Mouse (Mus musculus) liver, adult 2 months (tissue): Measurements from ENCODE around the gene Pabpn1l.

Source experiments
- CTCF ChIP-seq: fragments of 200-500 bp; IDR thresholded peaks from 2 replicates; pipeline ENCODE4 v1.5.1; 2011; ENCODE audit warnings: low read depth, low read length, control low read depth
- POLR2A ChIP-seq: fragments of 200-500 bp; IDR thresholded peaks from 2 replicates; pipeline ENCODE4 v1.6.1; 2011; ENCODE audit warnings: low read length, control low read depth; ENCODE audit not compliant: insufficient read depth; ENCODE audit errors: extremely low read depth

DNA sequence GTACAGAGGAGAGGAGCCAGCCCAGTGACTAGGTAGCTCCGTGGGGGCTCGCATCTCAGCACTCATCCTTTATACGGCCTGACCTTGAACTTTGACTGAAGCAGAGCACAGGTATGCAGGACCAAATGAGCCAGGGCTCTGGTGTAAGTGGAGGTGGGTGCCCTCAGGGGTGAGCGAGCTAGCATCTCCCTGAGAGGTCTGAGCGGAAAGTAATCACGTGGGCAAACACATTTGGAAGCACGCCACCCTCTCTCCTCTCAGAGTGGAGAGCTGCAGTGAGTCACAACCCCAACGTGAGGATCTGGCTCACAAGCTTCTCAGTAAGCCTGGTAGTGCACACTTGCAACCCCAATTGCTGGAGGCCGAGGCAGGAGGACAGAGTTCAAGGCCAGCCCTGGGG is 19.5 kb upstream of the Pabpn1l start:
- TF ChIP-seq POLR2A (no peak), CTCF (no peak)
